In genomic region chr10:61781461-61782128, GRCm38 (mm10) we compare ENCODE assay signal across 12 mouse cellular contexts. TPM values are rescaled to one million over a fixed set of nuclear protein-coding genes. Genes with fewer than 3 reads are reported as not detected.
DNase-seq lines count a peak whose midpoint lies in the region; ATAC-seq and TF ChIP-seq lines count a peak whose summit lies in the region.
"Had no signal": no experiment of that assay in that cellular context is flagged by ENCODE, and none has a peak within 500 bp of the region (broad histone marks: within the 10 kb centered on the region; RNA-seq: fewer than 3 reads in every experiment).

No protein-coding gene starts in this region.

- H3K27me3 ChIP-seq in kidney, embryonic 15.5 days = no peaks in the 10 kb centered on the region; the same call in 1 of the 2 replicates
- H3K27me3 ChIP-seq in kidney, adult 2 months (replicated peaks; ENCODE audit: control insufficient read depth, insufficient read depth, low read length) = no peaks in the 10 kb centered on the region
- H3K27me3 ChIP-seq in embryonic facial prominence, embryonic 13.5 days = no peaks in the 10 kb centered on the region
- H3K27me3 ChIP-seq in intestine, embryonic 15.5 days (replicated peaks) = no peaks in the 10 kb centered on the region
- no peaks in the 10 kb centered on the region for H3K27me3 ChIP-seq in neural tube, embryonic 13.5 days
- H3K27me3 ChIP-seq: Patski had no signal

- peak overlapping the region; percentile 91; the same call in 1 of the 2 replicates for H3K27ac ChIP-seq in kidney, embryonic 15.5 days
- no peak overlapping the region for H3K27ac ChIP-seq in kidney, adult 2 months (ENCODE audit: insufficient read depth, low read depth, low read length)
- peak overlapping the region; percentile 99 for H3K27ac ChIP-seq in embryonic facial prominence, embryonic 13.5 days
- no peak overlapping the region for H3K27ac ChIP-seq in intestine, embryonic 15.5 days
- H3K27ac ChIP-seq in neural tube, embryonic 13.5 days (replicated peaks) = peak overlapping the region; percentile 99
- H3K27ac ChIP-seq: liver, embryonic 12.5 days had no signal

- DNase-seq in kidney, adult 2 months = no peak
- DNase-seq in spleen, adult 12 weeks (ENCODE audit: low spot score) = no peak
- DNase-seq in kidney, postnatal 10 days = no peak
- DNase-seq in layer of hippocampus, adult 18-20 months (ENCODE audit: low spot score in 2 of 2) = no peak
- DNase-seq: heart, postnatal 4 days; thymus, postnatal 14 days had no signal

- TF ChIP-seq POLR2A in kidney, adult 2 months (IDR thresholded peaks at IDR 0.05; ENCODE audit: low read depth, low read length) = no peak

- H3K9ac ChIP-seq in kidney, embryonic 15.5 days = no peak overlapping the region
- H3K9ac ChIP-seq in embryonic facial prominence, embryonic 13.5 days = peak overlapping the region; percentile 99
- 0 out of 2 replicates have a peak overlapping the region, but pooled peaks have one; percentile 95 for H3K9ac ChIP-seq in intestine, embryonic 15.5 days
- H3K9ac ChIP-seq in neural tube, embryonic 13.5 days = peak overlapping the region; percentile 100
- H3K9ac ChIP-seq: liver, embryonic 12.5 days had no signal

- H3K4me2 ChIP-seq in kidney, embryonic 15.5 days = peak overlapping the region; percentile 85
- peak overlapping the region; percentile 71 for H3K4me2 ChIP-seq in embryonic facial prominence, embryonic 13.5 days
- H3K4me2 ChIP-seq in intestine, embryonic 15.5 days (replicated peaks) = peak overlapping the region; percentile 85
- H3K4me2 ChIP-seq in neural tube, embryonic 13.5 days = peak overlapping the region; percentile 66

- H3K4me1 ChIP-seq in kidney, embryonic 15.5 days = peaks cover 36% of the 10 kb centered on the region
- peaks cover 4% of the 10 kb centered on the region; the same call in 1 of the 2 replicates for H3K4me1 ChIP-seq in kidney, adult 2 months (ENCODE audit: control insufficient read depth, insufficient read depth, low read length)
- H3K4me1 ChIP-seq in embryonic facial prominence, embryonic 13.5 days = peaks cover 24% of the 10 kb centered on the region
- H3K4me1 ChIP-seq in intestine, embryonic 15.5 days (replicated peaks) = peaks cover 16% of the 10 kb centered on the region
- peaks cover 35% of the 10 kb centered on the region for H3K4me1 ChIP-seq in neural tube, embryonic 13.5 days (replicated peaks)
- H3K4me1 ChIP-seq: liver, embryonic 12.5 days had no signal

- 20% methylated on average over 9 of the region's 9 CpGs for WGBS in kidney, embryonic 15.5 days
- 58% methylated on average over 9 of the region's 9 CpGs for WGBS in kidney, adult 2 months
- 16% methylated on average over 8 of the region's 9 CpGs for WGBS in embryonic facial prominence, embryonic 13.5 days
- 28% methylated on average over 8 of the region's 9 CpGs for WGBS in intestine, embryonic 15.5 days
- WGBS in neural tube, embryonic 13.5 days = 27% methylated on average over 8 of the region's 9 CpGs

- no peaks in the 10 kb centered on the region for H3K36me3 ChIP-seq in kidney, embryonic 15.5 days
- H3K36me3 ChIP-seq in kidney, adult 2 months (ENCODE audit: control insufficient read depth, insufficient read depth, low read length) = no peaks in the 10 kb centered on the region
- H3K36me3 ChIP-seq in embryonic facial prominence, embryonic 13.5 days = 0 out of 2 replicates have a peak, but pooled peaks cover 6% of the 10 kb centered on the region
- no peaks in the 10 kb centered on the region for H3K36me3 ChIP-seq in intestine, embryonic 15.5 days
- H3K36me3 ChIP-seq in neural tube, embryonic 13.5 days = no peaks in the 10 kb centered on the region
- H3K36me3 ChIP-seq: liver, embryonic 12.5 days had no signal

- H3K4me3 ChIP-seq in kidney, embryonic 15.5 days (replicated peaks) = peak overlapping the region; percentile 90
- no peak overlapping the region for H3K4me3 ChIP-seq in kidney, adult 2 months (ENCODE audit: insufficient read depth, low read depth, low read length)
- H3K4me3 ChIP-seq in embryonic facial prominence, embryonic 13.5 days = peak overlapping the region; percentile 92
- 0 out of 2 replicates have a peak overlapping the region, but pooled peaks have one; percentile 91 for H3K4me3 ChIP-seq in intestine, embryonic 15.5 days (replicated peaks)
- peak overlapping the region; percentile 86 for H3K4me3 ChIP-seq in neural tube, embryonic 13.5 days

- H3K9me3 ChIP-seq in kidney, embryonic 15.5 days (replicated peaks) = no peaks in the 10 kb centered on the region
- no peaks in the 10 kb centered on the region for H3K9me3 ChIP-seq in embryonic facial prominence, embryonic 13.5 days
- H3K9me3 ChIP-seq in intestine, embryonic 15.5 days = no peaks in the 10 kb centered on the region
- no peaks in the 10 kb centered on the region for H3K9me3 ChIP-seq in neural tube, embryonic 13.5 days
- H3K9me3 ChIP-seq: liver, embryonic 12.5 days had no signal

- no peak for ATAC-seq in kidney, embryonic 15.5 days (replicated peaks; ENCODE audit: low FRiP score)
- ATAC-seq in embryonic facial prominence, embryonic 13.5 days (ENCODE audit: insufficient number of reproducible peaks, insufficient read depth, low FRiP score, low TSS enrichment, low read depth) = no peak
- ATAC-seq in intestine, embryonic 15.5 days = no peak
- ATAC-seq in neural tube, embryonic 13.5 days (ENCODE audit: low read depth) = no peak
- ATAC-seq: liver, embryonic 12.5 days; Patski had no signal

- no peak for TF ChIP-seq CTCF in kidney, adult 2 months (conservative IDR thresholded peaks at IDR 0.05; ENCODE audit: insufficient read depth, insufficient read length, low read depth, low read length)

RNA-seq across cellular contexts. Expression of gene H2afy2, which starts 2.4 kb away (rescaled TPM):
- 155 and 156 TPM in 2 replicates for polyA plus RNA-seq in kidney, embryonic 15.5 days (2015; fragmentation: Nextera tagmentation; extraction: Ambion mirVana)
- polyA plus RNA-seq in kidney, adult 2 months (2012; rRNA removed) = 5.4 and 6.1 TPM in 2 replicates
- 281 and 321 TPM in 2 replicates for polyA plus RNA-seq in embryonic facial prominence, embryonic 13.5 days (2015; fragmentation: Nextera tagmentation; extraction: Ambion mirVana)
- polyA plus RNA-seq in intestine, embryonic 15.5 days (2015; fragmentation: Nextera tagmentation; extraction: Ambion mirVana) = 90.4 and 108 TPM in 2 replicates
- polyA plus RNA-seq in neural tube, embryonic 13.5 days (2015; fragmentation: Nextera tagmentation; extraction: Ambion mirVana) = 306 and 328 TPM in 2 replicates
- total RNA-seq in layer of hippocampus, adult 18-20 months (2021) = 10 to 100 TPM; 12.8 to 14.6 TPM

Comparison
In these comparisons a context has a peak if more than half of its experiments do, and no peak if none do; other contexts are left out.
1. H3K27ac ChIP-seq: peak in kidney, embryonic 15.5 days (single experiment), embryonic facial prominence, embryonic 13.5 days (single experiment) and neural tube, embryonic 13.5 days (single experiment); none in kidney, adult 2 months (single experiment) and intestine, embryonic 15.5 days (single experiment).
2. RNA of gene H2afy2, which starts 2.4 kb away (polyA plus RNA-seq): 281 to 321 TPM in embryonic facial prominence, embryonic 13.5 days, 306 to 328 TPM in neural tube, embryonic 13.5 days, 155 to 156 TPM in kidney, embryonic 15.5 days and 90.4 to 108 TPM in intestine, embryonic 15.5 days; 5.4 to 6.1 TPM in kidney, adult 2 months; every median in the first group is over 10 times any median in the second.
3. Peak in every context shown above with its lines, with median percentiles within 50 percentile points of each other: H3K4me2 ChIP-seq.